Mouse (Mus musculus) midbrain, embryonic 10.5 days (tissue): ENCODE measurements at regions not wholly inside any gene's neighbourhood (a gene's known extent, or its start where the extent isn't known, plus 50 kb on each side); places are given as distances from the start of the nearest gene placed in this dataset.

Experiments used
- DNase-seq: peaks from one replicate; pipeline ENCODE4 v3.0.0-alpha.2; 2017; ENCODE audit warnings: low spot score
- H3K27ac ChIP-seq: fragments of 300-500 bp; sonication (generic); replicated peaks from 2 replicates; pipeline ENCODE4 v1.5.1; 2016; ENCODE audit warnings: mild to moderate bottlenecking
- H3K27me3 ChIP-seq: fragments of 300-500 bp; sonication (generic); 2 replicates; pipeline ENCODE4 v1.6.1; 2016; ENCODE audit warnings: low read depth, mild to moderate bottlenecking; ENCODE audit not compliant: poor library complexity, severe bottlenecking
- H3K36me3 ChIP-seq: fragments of 300-500 bp; sonication (generic); 2 replicates; pipeline ENCODE4 v1.6.1; 2016; ENCODE audit warnings: mild to moderate bottlenecking, moderate library complexity
- H3K4me1 ChIP-seq: fragments of 300-500 bp; sonication (generic); 2 replicates; pipeline ENCODE4 v1.6.1; 2016
- H3K4me3 ChIP-seq: fragments of 300-500 bp; sonication (generic); 2 replicates; pipeline ENCODE4 v1.5.1; 2016; ENCODE audit warnings: mild to moderate bottlenecking, moderate library complexity
- H3K9me3 ChIP-seq: fragments of 300-500 bp; sonication (generic); replicated peaks from 2 replicates; pipeline ENCODE4 v1.6.1; 2016; ENCODE audit warnings: mild to moderate bottlenecking
- WGBS: fragments of 180-500 bp; shearing (Covaris S2); methylation state at CpG from one replicate; pipeline ENCODE4 v1.1.7; 2016; 5-methylcytosine and 5-hydroxymethylcytosine counted together

GRCm38 (mm10) chr14:120730226-120730625 is 180.8 kb upstream of the Ipo5 start:
- 76% methylated on average over 3 of the region's 3 CpGs for WGBS
- H3K4me1 ChIP-seq, result peaks cover 21% of the 10 kb centered on the region
- H3K9me3 ChIP-seq, result no peaks in the 10 kb centered on the region
- no peaks in the 10 kb centered on the region for H3K27me3 ChIP-seq
- H3K4me3 ChIP-seq, result no peak overlapping the region
- H3K27ac ChIP-seq, result no peak overlapping the region
- no peak for DNase-seq
- H3K36me3 ChIP-seq, result no peaks in the 10 kb centered on the region

DNA sequence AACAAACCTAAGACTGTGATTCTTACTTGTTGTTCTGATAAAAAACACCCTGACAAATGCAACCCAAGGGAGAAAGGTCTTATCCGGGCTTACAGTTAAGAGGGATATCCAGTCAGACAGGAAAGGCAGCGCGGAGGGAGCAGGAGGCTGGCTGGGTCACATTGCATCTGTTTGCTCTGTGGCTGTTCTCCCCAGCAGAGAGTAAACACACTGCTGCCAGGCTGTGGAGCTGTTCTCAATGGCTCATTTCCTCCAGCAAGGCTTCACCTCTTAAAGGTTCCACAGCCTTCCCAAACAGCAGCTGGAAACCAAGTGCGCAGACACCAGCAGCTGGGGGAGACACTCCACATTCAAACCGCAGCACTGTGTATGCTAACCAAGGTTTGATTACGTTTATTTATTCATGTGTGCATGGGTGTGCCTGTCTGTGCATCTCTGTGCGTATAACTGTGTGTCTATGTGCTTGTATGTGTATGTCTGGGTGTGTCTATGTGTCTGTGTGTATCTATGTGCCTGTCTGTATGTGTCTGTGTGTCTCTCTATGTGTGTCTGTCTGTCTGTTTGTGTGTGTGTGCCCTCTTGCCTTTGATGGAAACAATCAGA is 179.2 kb upstream of the Ipo5 start:
- no peaks in the 10 kb centered on the region for H3K27me3 ChIP-seq
- H3K4me1 ChIP-seq, result peaks cover 21% of the 10 kb centered on the region
- no peak overlapping the region for H3K27ac ChIP-seq
- DNase-seq, result no peak
- H3K4me3 ChIP-seq, result no peak overlapping the region
- H3K9me3 ChIP-seq, result no peaks in the 10 kb centered on the region
- no peaks in the 10 kb centered on the region for H3K36me3 ChIP-seq
- WGBS, result 67% methylated on average over 7 of the region's 7 CpGs

DNA sequence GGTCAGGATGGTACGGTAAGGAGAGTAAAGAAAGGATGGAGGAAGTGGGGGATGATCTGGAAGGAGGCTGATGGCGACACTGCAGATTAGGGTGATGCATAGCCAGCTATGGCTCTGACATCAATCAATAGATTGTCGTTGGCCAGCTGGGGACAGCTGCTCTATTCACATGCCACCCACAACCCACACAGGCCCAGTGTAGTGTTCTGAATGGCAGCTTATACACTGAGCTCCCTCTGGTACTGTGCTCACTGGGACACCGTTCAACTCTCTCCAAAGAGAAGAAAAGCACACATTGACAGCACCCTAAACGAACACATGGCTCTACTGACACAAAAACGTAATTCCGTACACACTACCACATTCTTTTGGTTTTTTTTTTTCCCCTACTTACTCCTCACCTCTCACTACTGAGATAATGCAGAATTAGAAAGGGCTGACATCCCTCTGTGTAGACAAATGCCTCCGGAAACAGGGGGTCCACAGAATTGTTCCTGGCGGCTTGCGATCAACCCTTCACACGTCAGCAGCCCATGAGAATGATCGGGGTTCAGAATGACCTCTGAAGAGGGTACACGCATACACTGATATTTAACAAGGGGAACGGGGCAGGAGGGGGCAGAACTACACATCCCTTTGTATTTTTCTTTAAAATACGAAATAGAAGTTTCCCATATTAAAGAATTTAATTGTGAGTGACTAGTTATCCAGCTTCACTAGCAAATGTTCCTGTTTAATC is 178.5 kb upstream of the Ipo5 start:
- Histone ChIP-seq H3K4me3 (no peak overlapping the region), H3K27me3 (no peaks in the 10 kb centered on the region), H3K4me1 (peaks cover 21% of the 10 kb centered on the region), H3K9me3 (no peaks in the 10 kb centered on the region), H3K27ac (no peak overlapping the region), H3K36me3 (no peaks in the 10 kb centered on the region)
- WGBS, result 86% methylated on average over 15 of the region's 15 CpGs
- no peak for DNase-seq

DNA sequence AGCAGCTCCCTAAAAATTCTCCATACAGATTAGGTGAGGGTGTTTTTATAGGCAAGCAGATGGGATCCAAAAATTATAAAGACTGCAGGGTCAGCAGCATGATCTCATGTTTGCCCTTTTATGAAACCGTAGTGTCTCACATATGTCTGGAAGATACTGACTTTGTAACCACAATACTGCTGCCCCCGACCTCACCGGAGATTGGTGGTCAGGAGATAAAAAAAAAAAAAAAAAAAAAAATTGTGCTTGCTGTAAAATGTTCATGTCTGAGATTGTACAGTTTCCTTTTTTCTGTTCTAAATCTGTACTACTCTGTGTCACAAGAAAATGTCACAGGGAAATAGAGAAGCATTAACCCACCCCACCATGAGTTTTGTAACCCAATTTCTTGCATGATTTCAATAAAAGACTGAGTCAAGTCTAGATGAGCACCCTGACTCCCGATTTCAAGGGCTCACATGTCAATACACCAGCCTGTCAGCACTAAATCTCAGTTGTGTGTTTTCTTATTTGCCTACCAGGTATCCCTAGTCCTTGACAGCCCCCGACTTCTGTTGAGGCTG is 169.5 kb upstream of the Ipo5 start:
- Histone ChIP-seq H3K36me3 (no peaks in the 10 kb centered on the region), H3K4me1 (no peaks in the 10 kb centered on the region), H3K27ac (no peak overlapping the region), H3K9me3 (no peaks in the 10 kb centered on the region), H3K4me3 (no peak overlapping the region), H3K27me3 (no peaks in the 10 kb centered on the region)
- DNase-seq, result no peak
- 89% methylated on average over 5 of the region's 5 CpGs for WGBS

GRCm38 (mm10) chr14:120754011-120754410 is 157.0 kb upstream of the Ipo5 start:
- H3K9me3 ChIP-seq, result no peaks in the 10 kb centered on the region
- no peak overlapping the region for H3K4me3 ChIP-seq
- no peak overlapping the region for H3K27ac ChIP-seq
- H3K27me3 ChIP-seq, result no peaks in the 10 kb centered on the region
- no peak for DNase-seq
- H3K36me3 ChIP-seq, result no peaks in the 10 kb centered on the region
- H3K4me1 ChIP-seq, result no peaks in the 10 kb centered on the region
- 78% methylated on average over 1 of the region's 1 CpGs for WGBS

DNA sequence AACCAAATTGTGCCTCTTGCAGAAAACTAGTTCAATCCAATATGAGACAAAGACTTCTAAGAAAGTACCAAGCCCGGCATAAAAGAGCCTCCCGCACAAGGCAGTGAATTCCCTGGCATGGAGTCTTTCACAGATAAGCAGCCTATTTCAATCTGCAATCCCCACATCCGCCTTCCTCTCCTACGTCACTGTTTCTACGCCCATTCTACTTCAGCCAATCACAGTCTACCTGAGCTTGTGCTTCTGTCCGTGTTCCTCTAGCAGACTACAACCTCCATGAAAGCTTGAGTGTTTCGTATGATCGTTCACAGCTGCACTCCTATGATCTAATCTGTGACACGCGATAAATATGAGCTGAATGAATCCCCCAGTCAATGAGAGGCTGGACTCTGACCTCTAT is 155.6 kb upstream of the Ipo5 start:
- H3K27ac ChIP-seq, result no peak overlapping the region
- H3K27me3 ChIP-seq, result no peaks in the 10 kb centered on the region
- WGBS, result 86% methylated on average over 10 of the region's 10 CpGs
- H3K36me3 ChIP-seq, result no peaks in the 10 kb centered on the region
- no peak overlapping the region for H3K4me3 ChIP-seq
- H3K4me1 ChIP-seq, result no peaks in the 10 kb centered on the region
- H3K9me3 ChIP-seq, result no peaks in the 10 kb centered on the region
- no peak for DNase-seq

- no peak overlapping the region for H3K4me3 ChIP-seq
- H3K36me3 ChIP-seq, result no peaks in the 10 kb centered on the region
- H3K4me1 ChIP-seq, result no peaks in the 10 kb centered on the region; the same call in 1 of the 2 replicates
- H3K27me3 ChIP-seq, result no peaks in the 10 kb centered on the region
- DNase-seq, result no peak
- no peaks in the 10 kb centered on the region for H3K9me3 ChIP-seq
- no peak overlapping the region for H3K27ac ChIP-seq
- WGBS, result 91% methylated on average over 14 of the region's 14 CpGs
Observed at GRCm38 (mm10) chr14:120758200-120758830, 152.7 kb upstream of the Ipo5 start.

GRCm38 (mm10) chr14:120762168-120762567 is 148.9 kb upstream of the Ipo5 start:
- no peaks in the 10 kb centered on the region for H3K27me3 ChIP-seq
- H3K27ac ChIP-seq, result no peak overlapping the region
- WGBS, result 82% methylated on average over 7 of the region's 7 CpGs
- H3K4me1 ChIP-seq, result no peaks in the 10 kb centered on the region; the same call in 1 of the 2 replicates
- no peaks in the 10 kb centered on the region for H3K9me3 ChIP-seq
- DNase-seq, result no peak
- no peak overlapping the region for H3K4me3 ChIP-seq
- H3K36me3 ChIP-seq, result no peaks in the 10 kb centered on the region

GRCm38 (mm10) chr14:120762733-120763132 is 148.3 kb upstream of the Ipo5 start:
- Histone ChIP-seq H3K27ac (no peak overlapping the region), H3K4me1 (no peaks in the 10 kb centered on the region; the same call in 1 of the 2 replicates), H3K4me3 (no peak overlapping the region), H3K9me3 (no peaks in the 10 kb centered on the region), H3K36me3 (no peaks in the 10 kb centered on the region), H3K27me3 (no peaks in the 10 kb centered on the region)
- DNase-seq, result no peak
- 82% methylated on average over 11 of the region's 11 CpGs for WGBS

DNA sequence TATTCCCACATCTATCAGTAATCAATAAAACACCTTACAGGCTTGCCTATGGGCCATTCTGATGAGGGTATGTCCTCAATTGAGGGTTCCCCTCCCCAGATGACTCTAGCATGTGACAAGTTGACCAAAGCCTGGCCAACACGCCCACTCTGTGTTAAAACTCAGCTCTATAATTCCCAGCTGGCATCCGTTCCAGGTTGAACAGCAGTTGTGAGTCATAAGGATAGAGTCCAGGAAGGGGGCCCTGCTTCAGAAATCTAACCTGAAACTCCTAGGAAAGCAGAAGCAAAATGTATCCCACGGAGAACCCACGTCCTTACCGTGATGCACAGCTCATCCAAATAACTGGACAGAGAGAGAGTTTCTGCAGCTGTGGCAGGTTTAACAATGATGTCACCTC is 147.2 kb upstream of the Ipo5 start:
- Histone ChIP-seq H3K4me3 (no peak overlapping the region), H3K27ac (no peak overlapping the region), H3K36me3 (no peaks in the 10 kb centered on the region), H3K4me1 (no peaks in the 10 kb centered on the region; the same call in 1 of the 2 replicates), H3K27me3 (no peaks in the 10 kb centered on the region), H3K9me3 (no peaks in the 10 kb centered on the region)
- 92% methylated on average over 5 of the region's 5 CpGs for WGBS
- no peak for DNase-seq

GRCm38 (mm10) chr14:120764386-120764785 is 146.6 kb upstream of the Ipo5 start:
- Histone ChIP-seq H3K27ac (no peak overlapping the region), H3K36me3 (no peaks in the 10 kb centered on the region), H3K4me3 (no peak overlapping the region), H3K9me3 (no peaks in the 10 kb centered on the region), H3K4me1 (no peaks in the 10 kb centered on the region; the same call in 1 of the 2 replicates), H3K27me3 (no peaks in the 10 kb centered on the region)
- no peak for DNase-seq
- 91% methylated on average over 3 of the region's 3 CpGs for WGBS

- 91% methylated on average over 5 of the region's 5 CpGs for WGBS
- no peaks in the 10 kb centered on the region for H3K27me3 ChIP-seq
- no peak for DNase-seq
- no peaks in the 10 kb centered on the region for H3K9me3 ChIP-seq
- no peak overlapping the region for H3K4me3 ChIP-seq
- no peak overlapping the region for H3K27ac ChIP-seq
- no peaks in the 10 kb centered on the region; the same call in 1 of the 2 replicates for H3K4me1 ChIP-seq
- no peaks in the 10 kb centered on the region for H3K36me3 ChIP-seq
Observed at GRCm38 (mm10) chr14:120766451-120766850, 144.6 kb upstream of the Ipo5 start.

DNA sequence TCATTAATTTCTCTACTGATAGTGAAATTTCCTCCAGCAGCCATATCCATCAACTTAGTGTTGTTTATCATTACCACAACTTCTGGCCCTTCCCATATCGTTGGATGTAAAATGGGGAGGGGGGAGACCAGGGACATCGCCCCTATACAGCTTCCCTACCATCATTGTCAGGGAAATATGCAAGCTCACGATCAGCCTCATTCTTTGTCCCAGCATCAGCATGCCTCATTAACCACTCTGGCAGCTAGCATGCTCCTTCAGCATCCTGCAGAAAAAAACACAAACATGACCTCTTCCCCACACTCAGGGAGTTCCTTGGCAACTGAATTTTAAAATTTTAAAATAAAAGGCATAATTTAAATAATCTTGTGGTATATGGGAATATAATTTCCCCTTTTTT is 140.4 kb upstream of the Ipo5 start:
- H3K4me1 ChIP-seq, result no peaks in the 10 kb centered on the region
- 59% methylated on average over 3 of the region's 3 CpGs for WGBS
- DNase-seq, result no peak
- no peak overlapping the region for H3K4me3 ChIP-seq
- no peak overlapping the region for H3K27ac ChIP-seq
- H3K27me3 ChIP-seq, result no peaks in the 10 kb centered on the region
- H3K9me3 ChIP-seq, result no peaks in the 10 kb centered on the region
- no peaks in the 10 kb centered on the region for H3K36me3 ChIP-seq
